Mouse (Mus musculus) T-cell, adult 66 days (primary cell): ENCODE measurements around the gene Trim31. TPM values are rescaled to one million over a fixed set of nuclear protein-coding genes. Genes with fewer than 3 reads are reported as not detected.

Experiments used
- total RNA-seq, 2 experiments: library from RNA; stranded (reverse); gene quantifications; 3 replicates in 1 of 2; 4 replicates in 1 of 2; pipeline ENCODE4 v1.2.4; 2023

Gene Trim31
- not detected for total RNA-seq

DNA sequence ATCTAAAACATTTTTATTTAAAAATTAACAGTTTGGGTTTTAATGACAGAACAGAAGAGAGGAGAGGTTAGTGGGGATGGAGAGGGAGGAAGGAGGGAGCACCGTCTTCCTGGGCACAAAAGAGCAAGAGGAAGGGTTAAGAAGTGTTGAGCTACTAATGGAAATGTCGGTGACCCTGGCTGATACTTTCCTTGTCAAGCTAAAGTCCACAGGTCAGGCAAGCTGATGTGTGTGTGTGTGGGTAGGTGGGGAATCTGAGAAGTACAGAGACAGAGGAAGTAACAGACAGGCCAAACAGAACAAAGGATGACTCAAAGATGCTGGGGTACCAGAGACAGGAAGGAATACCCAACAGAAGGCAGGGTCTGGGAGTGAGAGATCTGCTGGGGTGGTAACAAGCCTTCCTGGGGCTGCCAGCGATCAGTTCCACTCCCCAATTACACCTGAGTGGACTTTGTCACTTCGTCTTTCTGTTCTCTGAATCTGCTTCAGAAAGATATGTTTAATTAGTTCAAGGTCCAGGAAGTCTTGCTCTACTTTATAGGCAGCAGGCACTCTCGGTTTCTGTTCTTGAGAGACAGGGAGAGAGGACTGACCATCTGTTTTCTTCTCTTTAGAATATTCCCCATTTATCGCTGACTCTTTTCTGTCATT lies at the start of gene Trim31:
TSS of gene Trim31 (plus strand) at position 567 of the 654 bp plus-strand sequence.

GRCm38 (mm10) chr17:36866719-36867527 lies 31.0 kb upstream of the Trim31 start, which contains the start of gene Trim15:
Gene Trim15 (minus strand): TSS chr17:36867210.

DNA sequence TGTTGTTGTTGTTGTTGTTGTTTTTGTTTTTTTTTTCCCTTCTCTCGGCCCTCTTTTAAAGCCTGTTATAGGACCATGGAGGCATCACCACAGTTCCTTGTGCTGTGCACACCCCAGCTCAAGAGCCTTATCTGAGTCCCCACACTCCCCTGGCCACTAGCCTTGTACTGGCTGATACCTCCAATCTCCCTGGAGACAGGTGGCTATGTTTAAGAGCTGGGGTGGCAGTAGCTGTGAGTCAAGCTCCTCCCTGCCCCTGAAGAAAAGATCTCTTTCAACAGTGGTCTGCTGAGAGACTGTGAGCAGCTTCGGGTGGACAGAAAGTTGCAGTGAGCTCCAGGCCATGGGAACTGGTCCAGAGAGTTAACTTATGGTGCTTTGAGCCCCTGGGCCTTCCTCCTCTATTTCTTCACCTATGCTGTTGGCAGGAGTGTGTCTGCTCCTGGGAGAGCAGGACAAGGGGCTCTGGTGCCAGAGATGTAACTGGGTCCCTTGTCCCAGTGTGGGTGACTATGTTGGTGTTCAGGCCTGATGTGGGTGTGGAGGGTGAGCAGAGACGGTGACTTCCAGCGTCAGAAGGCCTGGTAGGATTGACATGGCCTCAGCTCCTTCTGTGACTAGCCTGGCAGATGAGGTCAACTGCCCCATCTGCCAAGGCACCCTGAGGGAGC lies 28.5 kb upstream of the Trim31 start, which contains the start of gene Trim10:
TSS of gene Trim10 (plus strand) at position 291 of the 671 bp plus-strand sequence.

DNA sequence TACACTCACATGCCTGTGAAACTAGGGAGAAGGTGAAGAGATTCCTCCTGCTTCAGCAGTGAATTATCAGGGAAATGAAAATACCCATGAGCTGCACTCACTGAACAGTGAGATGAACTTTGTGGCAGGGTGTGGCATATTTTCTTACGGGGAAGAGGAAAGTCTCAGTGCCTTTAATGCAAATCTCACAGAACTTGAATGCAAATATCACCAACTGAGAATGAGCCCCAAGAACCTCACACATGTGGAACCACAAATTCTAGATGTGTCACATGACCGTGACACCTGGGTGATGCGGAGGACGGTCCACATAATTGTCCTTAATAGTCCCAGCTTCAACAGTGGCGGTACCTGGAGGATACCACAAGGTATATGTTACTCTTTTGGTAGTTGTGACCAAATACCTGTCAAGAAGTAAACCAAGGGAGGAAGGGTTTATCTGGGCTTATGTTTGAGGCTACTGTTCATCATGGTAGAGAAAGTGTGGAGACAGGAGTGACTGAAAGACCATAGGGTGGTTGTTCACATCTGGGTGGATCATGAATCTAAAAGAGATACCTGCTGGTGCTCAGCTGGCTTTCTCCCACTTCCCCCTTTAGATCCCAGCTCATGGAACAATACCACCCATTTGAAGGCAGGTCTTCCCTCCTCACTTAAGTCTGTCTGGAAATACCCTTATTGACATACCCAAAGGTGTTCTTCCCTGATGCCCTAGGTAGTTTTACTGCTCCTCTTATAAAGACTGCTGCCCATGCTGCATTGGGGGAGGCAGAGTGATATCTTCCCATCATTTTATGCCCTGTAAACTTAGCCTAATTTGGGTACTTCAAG lies 7.6 kb upstream of the Trim31 start, which contains the start of gene Trim40:
TSS of gene Trim40 (minus strand) at position 51 of the 831 bp plus-strand sequence.

GRCm38 (mm10) chr17:36942791-36943471 lies 45.0 kb downstream of the Trim31 start, which contains the start of gene Rnf39:
Gene Rnf39 (plus strand): TSS chr17:36942918.

GRCm38 (mm10) chr17:36950981-36951947 lies 53.3 kb downstream of the Trim31 start, which contains the start of gene Ppp1r11:
Gene Ppp1r11 (minus strand): TSS chr17:36951741.

DNA sequence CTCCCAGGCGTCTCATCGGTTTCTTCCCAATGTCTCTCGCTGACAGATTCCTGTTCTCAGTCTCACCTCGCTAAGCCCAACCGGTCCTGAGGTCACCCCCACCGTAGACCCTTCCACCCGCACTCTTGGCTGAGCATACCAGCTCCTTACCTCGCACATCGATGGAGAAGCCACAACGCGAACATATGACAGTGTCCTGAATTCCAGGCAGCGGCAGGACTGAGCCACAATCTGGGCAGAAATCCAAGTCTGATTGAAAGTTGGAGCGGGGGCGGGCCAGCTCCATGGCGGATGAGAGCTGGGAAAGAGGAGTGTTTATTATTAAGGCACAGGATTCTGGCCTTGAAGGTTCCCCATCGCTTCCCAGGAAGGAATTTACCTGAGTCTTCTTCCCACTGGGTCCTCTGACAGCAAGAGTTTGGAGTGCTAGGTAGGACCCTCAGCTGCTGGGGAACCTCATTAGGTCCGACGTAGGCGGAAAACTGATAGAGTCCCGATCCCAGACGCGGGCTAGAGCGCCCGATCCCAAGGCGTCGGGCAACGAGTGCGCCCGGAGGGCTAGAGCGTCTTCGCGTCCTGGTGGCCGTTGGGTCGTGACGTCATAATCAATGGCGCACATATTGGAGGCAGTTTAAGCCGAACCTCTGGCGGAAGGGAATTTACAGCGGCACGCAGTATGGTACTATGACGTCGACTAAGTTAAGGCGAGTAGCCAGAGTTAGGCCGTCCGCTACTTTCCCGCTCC lies 60.3 kb downstream of the Trim31 start, which contains the start of the genes Znrd1 and Znrd1as:
TSS of gene Znrd1 (minus strand) at position 561 of the 745 bp plus-strand sequence.
TSS of gene Znrd1as (plus strand) at position 594 of the 745 bp plus-strand sequence.

Other genes starting within 250 kb of the Trim31 start
- not detected for gene H2-M1, start 225.9 kb upstream of the Trim31 start, total RNA-seq
- gene H2-M10.5, start 125.2 kb upstream of the Trim31 start, total RNA-seq, result not detected
- not detected for gene H2-M10.6, start 85.9 kb upstream of the Trim31 start, total RNA-seq
- gene Trim26, start 61.0 kb upstream of the Trim31 start, total RNA-seq, result 100 to 1,000 TPM; 117 to 139 TPM
- not detected for gene Trim15, start 30.9 kb upstream of the Trim31 start, total RNA-seq
- under 1 TPM; 0.32 to 0.33 TPM for gene Trim10, start 28.5 kb upstream of the Trim31 start, total RNA-seq
- gene Trim40, start 8.0 kb upstream of the Trim31 start, total RNA-seq, result not detected
- gene Rnf39, start 44.8 kb downstream of the Trim31 start, total RNA-seq, result 1 to 10 TPM in 1 of 2 experiments, under 1 TPM in 1; 0.77 to 1.2 TPM
- 10 to 100 TPM; 71.0 to 72.5 TPM for gene Ppp1r11, start 53.6 kb downstream of the Trim31 start, total RNA-seq
- 10 to 100 TPM; 54.5 to 64.0 TPM for gene Znrd1, start 60.4 kb downstream of the Trim31 start, total RNA-seq
- gene Znrd1as, start 60.5 kb downstream of the Trim31 start, total RNA-seq, result 1 to 10 TPM; 2.3 to 3.3 TPM
- gene 2410137M14Rik, start 83.1 kb downstream of the Trim31 start, total RNA-seq, result not detected
- gene H2-M5, start 91.4 kb downstream of the Trim31 start, total RNA-seq, result not detected
- not detected for gene Zfp57, start 103.0 kb downstream of the Trim31 start, total RNA-seq
- gene Mog, start 125.3 kb downstream of the Trim31 start, total RNA-seq, result not detected
- gene Gabbr1, start 147.8 kb downstream of the Trim31 start, total RNA-seq, result 100 to 1,000 TPM; 136 to 147 TPM
- gene Olfr90, start 190.4 kb downstream of the Trim31 start, total RNA-seq, result not detected
- gene Olfr91, start 200.2 kb downstream of the Trim31 start, total RNA-seq, result not detected
- gene Olfr92, start 222.0 kb downstream of the Trim31 start, total RNA-seq, result not detected